Comparison of ENCODE assay signal across 19 mouse cellular contexts in the genomic region with DNA sequence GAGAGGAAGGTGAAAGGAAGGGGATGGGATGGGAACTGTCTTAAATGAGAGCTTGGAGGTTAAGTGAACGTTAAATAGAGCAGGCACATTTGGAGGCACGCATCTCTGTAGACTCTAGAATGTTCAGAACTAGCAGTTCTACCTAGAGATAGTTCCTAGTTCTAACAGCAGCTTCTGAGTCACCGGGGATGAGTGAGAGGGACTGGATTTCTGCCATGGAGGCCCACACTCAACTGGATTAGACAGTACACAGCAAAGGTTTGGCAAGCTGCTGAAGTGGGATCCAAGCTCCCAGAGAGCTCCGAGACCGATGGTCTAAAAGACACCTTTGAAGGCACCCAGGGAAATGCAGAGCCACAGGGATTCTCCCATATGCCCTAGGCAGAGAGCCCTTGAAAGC.
DNase-seq lines count a peak whose midpoint lies in the region; ATAC-seq lines count a peak whose summit lies in the region.
"Had no signal": no experiment of that assay in that cellular context is flagged by ENCODE, and none has a peak within 500 bp of the region (broad histone marks: within the 10 kb centered on the region; RNA-seq: fewer than 3 reads in every experiment).

No protein-coding gene starts in this region.

- H3K9ac ChIP-seq in hindbrain, embryonic 12.5 days: no peak overlapping the region
- H3K9ac ChIP-seq: embryonic facial prominence, embryonic 15.5 days; hindbrain, embryonic 13.5 days; limb, embryonic 13.5 days; liver, embryonic 14.5 days; midbrain, embryonic 12.5 days; stomach, embryonic 15.5 days had no signal

- H3K36me3 ChIP-seq in hindbrain, embryonic 12.5 days: no peaks in the 10 kb centered on the region
- H3K36me3 ChIP-seq: embryonic facial prominence, embryonic 15.5 days; forebrain, embryonic 10.5 days; hindbrain, embryonic 13.5 days; limb, embryonic 13.5 days; midbrain, embryonic 12.5 days; stomach, embryonic 15.5 days had no signal

- H3K4me2 ChIP-seq in hindbrain, embryonic 12.5 days (replicated peaks): no peak overlapping the region
- H3K4me2 ChIP-seq: embryonic facial prominence, embryonic 15.5 days; hindbrain, embryonic 13.5 days; limb, embryonic 13.5 days; midbrain, embryonic 12.5 days; stomach, embryonic 15.5 days had no signal

- H3K9me3 ChIP-seq in hindbrain, embryonic 12.5 days (replicated peaks): no peaks in the 10 kb centered on the region
- H3K9me3 ChIP-seq: embryonic facial prominence, embryonic 15.5 days; forebrain, embryonic 10.5 days; hindbrain, embryonic 13.5 days; limb, embryonic 13.5 days; midbrain, embryonic 12.5 days; stomach, embryonic 15.5 days had no signal

- no peak for ATAC-seq in hindbrain, embryonic 12.5 days (ENCODE audit: low FRiP score)

- 69% methylated on average over 5 of the region's 5 CpGs for WGBS in hindbrain, embryonic 12.5 days

- intact Hi-C loops in left cerebral cortex, postnatal 25 days (cut with DNase I): loop anchor here (5.0 kb wide), 1 partner anchor 39 kb away; no protein-coding TSS in a partner anchor

- H3K4me1 ChIP-seq in hindbrain, embryonic 12.5 days: no peaks in the 10 kb centered on the region
- H3K4me1 ChIP-seq: embryonic facial prominence, embryonic 15.5 days; forebrain, embryonic 10.5 days; hindbrain, embryonic 13.5 days; limb, embryonic 13.5 days; midbrain, embryonic 12.5 days; stomach, embryonic 15.5 days had no signal

- DNase-seq in right cerebral cortex, adult 18-20 months: peak; percentile 80
- no peak for DNase-seq in right cerebral cortex, postnatal 4 days
- DNase-seq in layer of hippocampus, adult 9-10 months (ENCODE audit: low spot score): peak; percentile 10
- peak; percentile 56 to 94 for DNase-seq in left cerebral cortex, postnatal 25 days (ENCODE audit: low spot score in 2 of 2)
- DNase-seq in yolk sac, embryonic 10.5 days (ENCODE audit: low spot score): no peak
- DNase-seq in urinary bladder, postnatal 25 days (ENCODE audit: low spot score): no peak
- DNase-seq: cerebellum, postnatal 10 days; heart, adult 18-20 months; kidney, adult 9 months; kidney, postnatal 36 days; thymus, postnatal 25 days had no signal

- no peak overlapping the region for H3K4me3 ChIP-seq in hindbrain, embryonic 12.5 days
- H3K4me3 ChIP-seq: embryonic facial prominence, embryonic 15.5 days; forebrain, embryonic 10.5 days; hindbrain, embryonic 13.5 days; limb, embryonic 13.5 days; midbrain, embryonic 12.5 days; stomach, embryonic 15.5 days had no signal

- H3K27ac ChIP-seq in hindbrain, embryonic 12.5 days: no peak overlapping the region
- H3K27ac ChIP-seq: embryonic facial prominence, embryonic 15.5 days; forebrain, embryonic 10.5 days; hindbrain, embryonic 13.5 days; limb, embryonic 13.5 days; liver, embryonic 14.5 days; midbrain, embryonic 12.5 days; stomach, embryonic 15.5 days had no signal

- no peaks in the 10 kb centered on the region for H3K27me3 ChIP-seq in hindbrain, embryonic 12.5 days
- H3K27me3 ChIP-seq: embryonic facial prominence, embryonic 15.5 days; hindbrain, embryonic 13.5 days; midbrain, embryonic 12.5 days; stomach, embryonic 15.5 days had no signal

Comparison
In these comparisons a context has a peak if more than half of its experiments do, and no peak if none do; other contexts are left out.
1. DNase-seq: peak in right cerebral cortex, adult 18-20 months (single experiment), layer of hippocampus, adult 9-10 months (single experiment) and left cerebral cortex, postnatal 25 days (2 of 2); none in right cerebral cortex, postnatal 4 days (single experiment), yolk sac, embryonic 10.5 days (single experiment) and urinary bladder, postnatal 25 days (single experiment).